ENCODE assay signal across 7 mouse cellular contexts in the genomic region with DNA sequence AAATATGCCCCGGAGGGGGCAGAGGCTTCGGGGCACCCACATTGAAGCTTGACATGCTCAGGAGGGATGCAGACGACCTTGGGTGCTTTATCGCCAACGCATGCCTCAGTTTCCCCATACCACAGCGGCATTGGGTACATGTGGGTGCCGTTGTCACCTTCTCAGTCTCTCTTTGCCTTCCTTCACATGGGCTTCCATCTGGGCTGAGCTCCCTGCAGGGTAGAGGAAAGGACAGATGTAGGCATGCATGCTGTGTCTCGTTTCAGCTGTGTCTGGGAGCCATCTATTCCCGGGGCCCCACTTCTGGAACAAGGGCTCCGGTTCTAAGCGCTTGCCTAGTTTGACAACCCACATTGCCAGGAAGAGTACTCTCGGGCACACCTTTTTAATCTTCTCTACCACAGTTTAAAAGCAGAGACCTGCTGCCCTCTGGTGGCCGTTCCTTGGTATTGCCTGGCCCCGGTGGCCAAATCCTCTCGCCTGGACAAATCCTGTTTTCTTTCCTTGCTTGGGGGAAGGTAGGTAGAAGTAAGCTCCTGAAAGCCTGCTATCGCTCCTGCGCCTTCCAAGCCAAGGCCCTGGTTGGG. TPM values are rescaled to one million over a fixed set of nuclear protein-coding genes. Genes with fewer than 3 reads are reported as not detected.
A peak's percentile ranks its signal among the peaks of the same experiment; 100 is the strongest.
DNase-seq lines count a peak whose midpoint lies in the region; ATAC-seq and TF ChIP-seq lines count a peak whose summit lies in the region.

No protein-coding gene starts in this region.

- H3K27me3 ChIP-seq in ES-Bruce4 (ENCODE audit: control insufficient read depth, insufficient read depth, low read length, poor library complexity, severe bottlenecking): no peaks in the 10 kb centered on the region
- no peaks in the 10 kb centered on the region for H3K27me3 ChIP-seq in lung, embryonic 14.5 days (ENCODE audit: insufficient read depth, low read length)

- no peak for TF ChIP-seq EP300 in ES-Bruce4 (IDR thresholded peaks at IDR 0.05; ENCODE audit: insufficient read depth, low read depth, low read length)

- 36% methylated on average over 17 of the region's 17 CpGs for WGBS in lung, embryonic 14.5 days

- peak; percentile 81 for TF ChIP-seq CTCF in ES-Bruce4 (IDR thresholded peaks at IDR 0.05; ENCODE audit: low read depth, low read length)
- peak; percentile 94 for TF ChIP-seq CTCF in lung, embryonic 14.5 days (IDR thresholded peaks at IDR 0.05; ENCODE audit: low read depth)

- no peak overlapping the region for H3K4me2 ChIP-seq in lung, embryonic 14.5 days

- no peaks in the 10 kb centered on the region for H3K4me1 ChIP-seq in ES-Bruce4 (ENCODE audit: control insufficient read depth, insufficient read depth, low read length)
- H3K4me1 ChIP-seq in lung, embryonic 14.5 days (ENCODE audit: insufficient read depth): no peaks in the 10 kb centered on the region

- peak; percentile 79 to 81 for DNase-seq in adrenal gland, adult 18-20 months (ENCODE audit: low spot score in 2 of 2)
- DNase-seq in embryo, embryonic 10.5 days (ENCODE audit: low spot score): peak; percentile 85
- DNase-seq in gastrocnemius, postnatal 25 days: peak; percentile 55
- DNase-seq in kidney, postnatal 4 days: peak; percentile 83 to 84
- DNase-seq in lung, embryonic 14.5 days: peak; percentile 85
- peak; percentile 73 for DNase-seq in right cerebral cortex, postnatal 14 days

- no peak for TF ChIP-seq POLR2A in ES-Bruce4 (IDR thresholded peaks at IDR 0.05; ENCODE audit: insufficient read depth, low read length)

- H3K36me3 ChIP-seq in ES-Bruce4 (ENCODE audit: control insufficient read depth, insufficient read depth, low read length, poor library complexity, severe bottlenecking): no peaks in the 10 kb centered on the region
- no peaks in the 10 kb centered on the region for H3K36me3 ChIP-seq in lung, embryonic 14.5 days (ENCODE audit: insufficient read depth)

- no peak overlapping the region for H3K9ac ChIP-seq in ES-Bruce4 (ENCODE audit: low read depth, poor library complexity, severe bottlenecking)
- H3K9ac ChIP-seq in lung, embryonic 14.5 days: no peak overlapping the region

- peak; percentile 38; the same call in 1 of the 2 replicates for ATAC-seq in lung, embryonic 14.5 days (ENCODE audit: insufficient read depth)

- no peak overlapping the region for H3K27ac ChIP-seq in ES-Bruce4 (ENCODE audit: insufficient read depth, low read length)
- no peak overlapping the region for H3K27ac ChIP-seq in lung, embryonic 14.5 days (ENCODE audit: low read depth)

- H3K4me3 ChIP-seq in ES-Bruce4 (ENCODE audit: low read depth, low read length): no peak overlapping the region
- H3K4me3 ChIP-seq in lung, embryonic 14.5 days (ENCODE audit: low read depth, low read length): no peak overlapping the region

- H3K9me3 ChIP-seq in ES-Bruce4 (replicated peaks; ENCODE audit: control insufficient read depth, insufficient read depth, low read length, poor library complexity, severe bottlenecking): no peaks in the 10 kb centered on the region
- H3K9me3 ChIP-seq in lung, embryonic 14.5 days (ENCODE audit: low read depth, low read length): no peaks in the 10 kb centered on the region

RNA-seq across cellular contexts. Expression of a gene that starts 20.8 kb away (rescaled TPM):
- polyA plus RNA-seq in ES-Bruce4 (2011; ENCODE audit: insufficient read depth, insufficient read length, low read depth, missing spikeins): 30.2 and 35.4 TPM in 2 replicates
- total RNA-seq in adrenal gland, adult 18-20 months (2021): 10 to 100 TPM; 25.1 to 54.6 TPM
- 1 to 10 TPM; 3.1 to 6.7 TPM for total RNA-seq in gastrocnemius, postnatal 25 days (2021)
- 39.1 and 42.5 TPM in 2 replicates for polyA plus RNA-seq in lung, embryonic 14.5 days (2014; fragmentation: Nextera tagmentation; extraction: Ambion mirVana)

RNA-seq across cellular contexts. Expression of a gene that starts 52.1 kb away (rescaled TPM):
- polyA plus RNA-seq in ES-Bruce4 (2011; ENCODE audit: insufficient read depth, insufficient read length, low read depth, missing spikeins): 1.9 and 2.4 TPM in 2 replicates
- total RNA-seq in adrenal gland, adult 18-20 months (2021): not detected
- total RNA-seq in gastrocnemius, postnatal 25 days (2021): not detected
- polyA plus RNA-seq in lung, embryonic 14.5 days (2014; fragmentation: Nextera tagmentation; extraction: Ambion mirVana): not detected in 2 replicates
